Mouse (Mus musculus): ENCODE measurements around the gene Rnase1. TPM values are rescaled to one million over a fixed set of nuclear protein-coding genes. Genes with fewer than 3 reads are reported as not detected.
A peak's percentile ranks its signal among the peaks of the same experiment; 100 is the strongest.

Gene Rnase1
- total RNA-seq, 2 experiments from 2014 or later = 2.4 to 3.4 TPM

- DNase-seq (ENCODE audit: extremely low spot score in 1 of 2, low spot score in 1 of 2) = no peak
These were observed 4.0 kb downstream of the Rnase1 start for GRCm38 (mm10) chr14:51142568-51142967.

- no peak for DNase-seq (ENCODE audit: extremely low spot score in 1 of 2, low spot score in 1 of 2)
These were observed 4.5 kb downstream of the Rnase1 start for GRCm38 (mm10) chr14:51142119-51142518.

- DNase-seq (ENCODE audit: extremely low spot score in 1 of 2, low spot score in 1 of 2) = no peak
These were observed 6.2 kb downstream of the Rnase1 start for GRCm38 (mm10) chr14:51140342-51140741.

- DNase-seq (ENCODE audit: extremely low spot score in 1 of 2, low spot score in 1 of 2) = no peak
These were observed 14.2 kb downstream of the Rnase1 start for GRCm38 (mm10) chr14:51132372-51132771.

- no peak for DNase-seq (ENCODE audit: extremely low spot score in 1 of 2, low spot score in 1 of 2)
These were observed 15.3 kb downstream of the Rnase1 start for GRCm38 (mm10) chr14:51131086-51131815.

- no peak for DNase-seq (ENCODE audit: extremely low spot score in 1 of 2, low spot score in 1 of 2)
These were observed 16.2 kb downstream of the Rnase1 start for GRCm38 (mm10) chr14:51130315-51130940.

GRCm38 (mm10) chr14:51129624-51129975, 17.0 kb downstream of the Rnase1 start:
- DNase-seq (ENCODE audit: extremely low spot score in 1 of 2, low spot score in 1 of 2) = no peak

- peak in 1 of 2 experiments; percentile 2 for DNase-seq (ENCODE audit: extremely low spot score in 1 of 2, low spot score in 1 of 2)
These were observed 17.6 kb downstream of the Rnase1 start for GRCm38 (mm10) chr14:51128775-51129623.

GRCm38 (mm10) chr14:51127648-51128258, 18.8 kb downstream of the Rnase1 start:
- no peak for DNase-seq (ENCODE audit: extremely low spot score in 1 of 2, low spot score in 1 of 2)

- DNase-seq (ENCODE audit: extremely low spot score in 1 of 2, low spot score in 1 of 2) = no peak
These were observed 20.9 kb downstream of the Rnase1 start for GRCm38 (mm10) chr14:51125684-51126083.

GRCm38 (mm10) chr14:51113916-51114560, 32.5 kb downstream of the Rnase1 start, which contains the start of gene Eddm3b:
Gene Eddm3b (plus strand): TSS chr14:51114426.
- DNase-seq (ENCODE audit: extremely low spot score in 1 of 2, low spot score in 1 of 2) = no peak

GRCm38 (mm10) chr14:51113476-51113875, 33.1 kb downstream of the Rnase1 start:
- DNase-seq (ENCODE audit: extremely low spot score in 1 of 2, low spot score in 1 of 2) = no peak

GRCm38 (mm10) chr14:51111966-51112365, 34.6 kb downstream of the Rnase1 start:
- no peak for DNase-seq (ENCODE audit: extremely low spot score in 1 of 2, low spot score in 1 of 2)

GRCm38 (mm10) chr14:51106449-51106967, 40.1 kb downstream of the Rnase1 start:
- DNase-seq (ENCODE audit: extremely low spot score in 1 of 2, low spot score in 1 of 2) = no peak

- DNase-seq (ENCODE audit: extremely low spot score in 1 of 2, low spot score in 1 of 2) = no peak
These were observed 42.2 kb downstream of the Rnase1 start for GRCm38 (mm10) chr14:51104366-51104765.

GRCm38 (mm10) chr14:51103217-51103616, 43.4 kb downstream of the Rnase1 start:
- DNase-seq (ENCODE audit: extremely low spot score in 1 of 2, low spot score in 1 of 2) = peak; percentile 67 to 95

- DNase-seq (ENCODE audit: extremely low spot score in 1 of 2, low spot score in 1 of 2) = no peak
These were observed 45.3 kb downstream of the Rnase1 start for GRCm38 (mm10) chr14:51101284-51101683.

GRCm38 (mm10) chr14:51098921-51099320, 47.7 kb downstream of the Rnase1 start:
- DNase-seq (ENCODE audit: extremely low spot score in 1 of 2, low spot score in 1 of 2) = no peak

- peak; percentile 72 to 87 for DNase-seq (ENCODE audit: extremely low spot score in 1 of 2, low spot score in 1 of 2)
These were observed 48.3 kb downstream of the Rnase1 start for GRCm38 (mm10) chr14:51098300-51098699.

Data from layer of hippocampus, postnatal 25 days (tissue).